Mouse (Mus musculus) Muller cell, postnatal 12 days (primary cell): ENCODE measurements around the gene Smagp.

Experiments used
- DNase-seq: peaks from one replicate; pipeline ENCODE4 v3.0.0-alpha.2; 2015; ENCODE audit errors: inconsistent ontology term

The Smagp gene

DNA sequence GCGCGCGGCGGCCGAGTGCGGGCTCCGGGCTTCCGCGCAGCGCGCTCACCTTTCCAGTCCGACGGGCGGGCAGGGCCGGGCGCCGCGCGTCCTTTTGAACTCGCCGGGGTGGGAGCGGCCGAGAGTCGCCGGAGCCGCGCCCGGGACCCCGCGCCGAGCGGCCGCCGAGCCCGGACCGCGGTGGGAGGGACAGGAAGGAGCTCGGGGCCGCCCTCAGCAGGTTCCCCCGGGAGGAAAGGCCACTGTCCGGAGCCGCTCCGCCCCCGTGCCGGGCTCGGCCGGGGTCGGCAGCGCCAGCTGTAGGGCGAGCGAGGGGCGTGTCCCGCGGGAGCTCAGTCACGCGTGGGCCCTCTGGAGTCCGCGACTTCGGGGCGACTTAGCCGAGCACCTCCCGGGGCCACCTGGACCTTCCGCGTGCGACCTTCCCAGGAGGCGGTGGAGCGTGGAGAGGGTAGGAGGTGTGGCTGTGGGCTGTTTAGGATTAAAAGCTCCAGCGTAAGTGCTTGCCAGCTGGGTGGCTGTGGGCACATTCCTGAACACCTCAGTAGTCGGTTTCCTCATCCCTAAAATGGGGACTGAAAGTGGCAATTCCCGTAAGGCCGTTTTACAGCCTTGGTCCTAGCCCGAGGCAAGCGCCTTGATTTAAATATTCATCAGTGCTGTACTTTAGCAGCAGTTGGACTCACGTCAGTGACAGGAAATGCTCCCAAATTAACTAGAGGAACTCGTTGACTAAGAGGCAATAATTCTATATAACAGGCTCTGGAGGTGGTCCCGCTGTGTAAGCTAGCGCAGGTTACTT is at the start of gene Smagp:
Gene Smagp, minus strand, starts transcription at position 241 of the 802 bp plus-strand sequence.
- DNase-seq = peak; percentile 51

DNA sequence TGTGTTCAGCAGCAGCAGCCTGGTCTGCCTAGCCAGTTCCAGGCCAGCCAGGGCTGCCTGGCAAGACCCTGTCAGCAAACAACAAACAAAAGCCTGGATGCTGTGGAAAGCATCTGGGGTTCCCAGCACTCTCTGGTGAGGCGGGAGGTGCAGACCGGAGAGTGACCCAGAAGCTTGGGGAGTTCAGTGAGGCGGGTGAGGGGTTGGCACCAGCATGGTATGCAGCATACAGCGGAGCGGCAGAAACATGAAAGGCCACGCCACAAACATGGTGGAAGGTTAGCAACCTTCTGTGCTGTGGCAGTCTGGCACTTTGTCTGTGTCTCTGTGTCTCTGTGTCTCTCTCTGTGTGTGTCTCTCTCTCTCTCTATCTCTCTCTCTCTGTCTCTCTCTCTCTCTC is 49.7 kb upstream of the Smagp start:
- peak; percentile 72 for DNase-seq

DNA sequence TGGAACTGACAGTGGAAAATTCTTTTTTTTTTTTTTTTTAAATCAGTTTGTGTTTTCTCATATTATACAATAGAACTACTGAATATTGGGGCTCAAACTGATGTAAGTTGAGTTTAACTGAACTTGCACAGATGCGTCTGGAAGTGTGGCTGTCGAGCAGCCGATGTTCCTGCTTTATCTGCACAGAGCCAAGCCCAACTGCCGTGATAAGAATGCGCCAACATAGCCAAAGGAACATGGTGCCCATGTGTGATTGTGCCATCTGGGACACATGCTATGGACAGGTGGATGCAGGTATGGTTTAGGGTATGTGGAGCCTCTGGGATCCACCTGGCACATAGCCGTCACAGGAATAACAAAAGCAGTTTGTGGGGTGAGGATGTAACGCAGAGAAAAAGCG is 49.1 kb upstream of the Smagp start:
- no peak for DNase-seq

DNA sequence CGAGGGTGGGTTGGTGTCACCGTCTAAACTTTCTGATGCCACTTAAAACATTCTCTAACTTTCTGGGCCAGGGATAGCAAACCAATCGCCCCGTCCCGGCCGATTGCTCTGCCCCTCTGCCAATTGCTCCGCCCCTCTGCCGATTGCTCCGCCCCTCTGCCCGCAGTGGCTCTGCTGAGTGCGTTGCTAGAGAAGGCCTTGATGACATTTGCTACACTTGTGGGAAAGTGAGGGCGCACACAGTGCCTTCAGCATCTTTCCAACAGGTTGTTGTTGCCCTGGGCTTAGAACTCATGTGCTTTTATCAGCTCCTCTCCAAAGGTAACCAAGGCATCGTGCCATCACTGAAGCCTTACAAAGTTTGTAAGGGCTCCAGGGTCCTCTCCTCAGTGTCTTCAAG is 48.5 kb upstream of the Smagp start:
- DNase-seq = no peak

DNA sequence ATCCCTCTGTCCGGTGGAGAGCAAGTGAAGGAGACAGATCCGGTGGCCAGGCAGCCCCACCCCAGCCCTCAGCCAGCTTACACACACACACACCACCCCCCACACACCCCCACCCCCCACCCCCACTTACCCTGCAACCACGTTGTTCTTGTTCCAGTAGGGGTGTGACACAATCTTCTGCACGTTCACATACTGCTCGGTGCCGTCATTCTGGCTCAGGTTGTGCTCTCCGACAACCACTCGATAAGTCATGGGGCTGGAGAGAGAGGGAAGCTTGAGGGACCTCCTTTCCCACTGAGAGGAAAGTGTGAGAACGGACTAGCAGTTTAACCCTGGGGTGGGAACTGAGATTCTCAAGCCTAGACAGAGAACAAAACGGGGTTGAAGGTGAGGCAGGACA is 47.7 kb upstream of the Smagp start:
- no peak for DNase-seq

DNA sequence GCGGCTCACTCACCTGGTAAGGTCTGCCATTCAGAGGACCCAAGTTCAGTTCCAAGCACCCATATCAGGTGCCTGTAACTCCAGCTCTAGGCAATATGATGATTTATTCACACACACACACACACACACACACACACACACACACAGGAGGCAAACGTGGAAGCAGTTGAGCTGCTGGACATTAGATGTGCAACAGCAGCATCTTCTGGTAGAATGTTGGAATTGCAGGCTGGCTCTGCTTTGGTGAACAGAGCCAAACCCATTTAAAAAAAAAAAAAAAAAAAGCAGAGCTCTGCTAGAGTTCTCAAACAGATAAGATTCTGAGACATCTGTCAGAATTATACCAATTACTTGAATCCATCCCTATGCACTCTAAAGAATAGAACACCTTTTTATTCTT is 46.3 kb upstream of the Smagp start:
- DNase-seq = peak; percentile 58

DNA sequence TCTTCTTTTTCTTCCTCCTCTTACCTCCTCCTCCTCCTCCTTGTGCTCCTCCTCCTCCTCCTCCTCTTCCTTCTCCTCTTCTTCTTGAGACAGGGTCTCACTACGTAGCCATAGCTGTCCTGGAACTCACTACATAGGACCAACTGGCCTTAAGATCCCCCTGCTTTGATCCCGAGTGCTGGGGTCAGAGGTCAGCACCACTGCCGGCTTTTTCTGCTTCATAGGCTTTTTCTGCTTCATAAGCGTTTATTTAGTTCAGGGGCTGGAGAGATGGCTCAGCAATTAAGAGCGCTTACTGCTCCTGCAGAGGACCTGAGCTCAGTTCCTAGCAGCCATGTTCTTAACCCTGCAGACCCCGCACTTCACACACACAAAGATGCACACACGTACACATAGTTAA is 45.0 kb upstream of the Smagp start:
- no peak for DNase-seq

DNA sequence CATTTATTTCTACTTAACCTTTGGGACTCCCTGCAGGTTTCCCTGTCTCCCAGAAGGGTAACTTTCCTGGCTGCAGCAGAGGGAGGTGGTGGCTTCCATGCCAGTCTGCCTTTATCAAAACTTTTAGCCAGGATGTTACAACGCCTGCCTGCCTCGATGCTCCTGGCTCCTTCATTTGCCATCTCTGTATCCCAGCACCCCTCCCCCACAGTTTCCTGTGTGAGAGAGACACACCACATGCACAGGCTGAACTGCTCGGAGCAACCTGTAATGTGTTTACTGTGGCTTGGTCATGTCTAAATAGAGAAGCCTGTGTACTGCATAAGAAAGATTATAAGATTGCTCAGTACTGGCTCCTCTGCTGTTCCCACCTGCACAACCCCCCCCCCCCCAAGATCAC is 43.6 kb upstream of the Smagp start:
- no peak for DNase-seq

DNA sequence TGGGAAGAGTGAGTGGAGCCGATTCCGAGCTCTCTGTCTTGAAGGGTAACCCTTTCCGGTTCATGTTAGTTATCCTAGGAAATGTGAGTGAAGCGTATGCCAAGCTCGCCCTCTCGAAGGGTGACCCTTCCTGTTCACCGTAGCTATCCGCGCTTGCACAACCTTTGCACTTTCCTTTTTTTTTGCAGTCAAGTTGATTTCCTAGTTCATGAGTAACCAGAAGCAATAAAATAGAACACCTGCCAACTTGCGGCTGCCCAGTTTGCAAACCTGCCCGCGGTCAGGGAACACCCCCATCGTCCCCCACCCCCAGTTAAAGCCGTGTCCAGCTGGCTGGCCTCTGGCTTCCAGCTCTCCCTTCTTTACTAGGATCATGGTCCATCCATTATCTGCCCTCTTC is 42.3 kb upstream of the Smagp start:
- no peak for DNase-seq

DNA sequence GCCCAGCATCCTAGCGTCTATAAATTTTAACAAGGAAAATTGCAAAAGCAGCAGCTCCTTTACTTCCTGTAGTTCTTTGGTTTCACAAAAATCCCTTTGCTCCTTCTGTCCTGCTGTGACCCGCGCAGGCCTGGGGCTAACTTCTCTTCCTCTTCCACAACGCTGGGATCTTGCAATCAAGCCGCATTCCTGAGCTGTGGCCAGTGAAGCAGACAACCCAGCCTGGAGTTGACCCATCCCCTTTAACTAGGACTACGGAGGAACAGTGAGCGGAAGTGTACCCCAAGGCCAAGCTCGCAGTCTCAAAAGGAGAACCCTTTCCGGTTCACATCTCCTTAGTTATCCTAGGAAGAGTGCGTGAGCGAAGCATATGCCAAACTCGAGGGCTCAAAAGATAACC is 41.8 kb upstream of the Smagp start:
- peak; percentile 32 for DNase-seq

DNA sequence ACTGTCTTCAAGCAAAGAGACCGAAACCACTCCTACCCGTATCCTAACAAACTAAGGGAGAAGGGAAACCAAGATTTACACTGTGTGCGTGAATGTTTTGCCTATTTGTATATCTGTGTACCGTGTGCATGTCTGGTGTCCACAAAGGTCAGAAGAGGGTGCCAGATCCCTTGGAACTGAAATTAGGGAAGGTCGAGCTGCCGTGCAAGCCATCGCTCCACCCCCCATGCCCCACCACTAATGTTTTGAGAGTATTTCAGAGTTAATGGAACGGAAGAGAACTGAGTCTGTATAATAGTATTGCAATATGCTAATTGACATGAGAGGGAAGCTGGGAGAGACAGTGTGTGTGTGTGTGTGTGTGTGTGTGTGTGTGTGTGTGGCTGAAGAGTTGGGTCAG is 40.9 kb upstream of the Smagp start:
- DNase-seq = no peak

DNA sequence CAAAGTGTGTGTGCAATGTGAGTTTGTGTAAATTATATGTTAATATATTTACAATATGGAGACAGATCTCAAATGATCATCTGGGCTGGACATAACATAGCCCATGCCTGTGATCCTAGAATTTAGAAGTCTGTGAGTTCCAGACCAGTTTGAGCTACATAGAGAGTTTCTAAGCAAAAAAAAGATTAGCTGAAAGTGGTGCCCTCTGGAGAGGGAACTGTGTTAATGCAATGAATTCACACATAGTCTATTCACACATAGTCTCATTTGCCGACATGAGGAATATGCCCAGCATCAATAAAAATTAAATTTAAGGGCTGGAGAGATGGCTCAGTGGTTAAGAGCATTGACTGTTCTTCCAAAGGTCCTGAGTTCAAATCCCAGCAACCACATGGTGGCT is 39.8 kb upstream of the Smagp start:
- no peak for DNase-seq

DNA sequence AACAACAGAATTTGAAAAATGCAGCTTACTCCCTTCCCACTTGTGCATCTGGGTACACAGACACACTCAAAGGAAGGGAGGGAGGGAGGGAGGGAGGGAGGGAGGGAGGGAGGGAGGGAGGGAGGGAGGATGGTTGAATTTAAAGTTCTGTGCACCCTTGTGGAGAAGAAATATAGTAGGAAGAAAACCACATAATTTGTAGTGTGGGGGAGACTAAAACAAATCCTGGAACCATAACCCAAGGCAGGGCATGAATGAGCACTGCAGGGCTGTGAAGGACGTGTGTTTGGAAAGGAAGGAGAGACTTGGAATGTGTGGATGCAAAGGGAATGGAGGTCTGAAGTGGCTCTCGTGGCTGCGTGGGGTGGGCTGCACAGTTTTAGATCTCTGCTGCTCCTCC is 38.7 kb upstream of the Smagp start:
- no peak for DNase-seq

DNA sequence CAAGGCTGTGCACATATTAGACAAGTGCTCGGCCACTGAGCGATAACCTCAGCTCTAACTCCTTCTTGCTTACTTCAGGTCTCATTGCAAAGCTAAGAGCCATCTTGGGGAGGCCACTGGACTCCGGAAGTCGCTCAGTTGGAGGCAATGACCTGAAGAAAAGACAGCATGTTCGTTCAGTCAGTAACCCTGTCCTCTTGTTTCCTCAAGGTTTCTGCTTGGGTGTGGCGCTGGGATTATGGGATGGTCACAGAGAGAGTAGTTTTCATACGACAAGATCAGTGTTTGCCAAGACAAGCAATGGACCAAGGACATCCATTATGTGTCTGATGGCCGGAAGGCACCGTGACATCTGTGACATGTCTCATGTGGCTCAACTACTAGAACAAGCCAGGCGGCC is 37.8 kb upstream of the Smagp start:
- no peak for DNase-seq

DNA sequence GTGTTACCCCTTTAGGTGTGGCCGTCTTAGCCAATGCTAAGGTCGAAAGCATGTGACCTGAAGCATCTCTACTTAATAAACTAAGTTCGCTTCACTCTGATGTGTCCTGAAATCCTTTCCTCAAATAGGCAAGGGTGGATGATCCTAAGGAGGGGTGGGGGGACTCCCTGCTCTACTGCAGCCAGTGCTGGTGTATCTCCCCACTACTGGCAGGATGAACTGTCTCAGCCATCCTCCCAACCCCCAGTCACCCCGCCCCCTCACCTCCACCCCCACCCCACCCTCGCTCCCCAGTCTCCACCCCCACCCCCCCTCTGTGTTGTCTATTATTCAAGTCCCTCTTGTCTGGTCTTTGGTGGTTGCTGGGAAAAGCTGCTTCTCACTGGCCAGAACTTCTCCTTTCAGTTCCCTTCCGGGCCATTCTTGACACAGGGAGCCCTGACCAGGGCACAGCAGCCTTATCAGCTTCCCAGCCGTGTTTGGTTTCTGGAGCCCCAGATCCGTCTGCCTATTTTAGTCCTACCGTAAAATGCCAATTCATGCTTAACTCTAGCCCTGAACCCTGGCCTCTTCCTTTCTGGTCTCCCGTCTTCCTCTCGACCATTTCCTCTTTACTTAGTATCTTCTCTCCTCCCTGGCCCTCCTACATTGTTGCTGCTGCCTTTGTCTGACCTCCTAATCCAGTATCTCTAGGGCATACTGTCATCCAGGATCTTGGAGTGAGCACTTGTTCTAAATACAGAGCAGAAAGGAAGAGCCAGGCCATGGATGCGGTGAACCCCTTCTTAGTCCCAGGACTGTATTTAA is 37.0 kb upstream of the Smagp start:
- DNase-seq = no peak

DNA sequence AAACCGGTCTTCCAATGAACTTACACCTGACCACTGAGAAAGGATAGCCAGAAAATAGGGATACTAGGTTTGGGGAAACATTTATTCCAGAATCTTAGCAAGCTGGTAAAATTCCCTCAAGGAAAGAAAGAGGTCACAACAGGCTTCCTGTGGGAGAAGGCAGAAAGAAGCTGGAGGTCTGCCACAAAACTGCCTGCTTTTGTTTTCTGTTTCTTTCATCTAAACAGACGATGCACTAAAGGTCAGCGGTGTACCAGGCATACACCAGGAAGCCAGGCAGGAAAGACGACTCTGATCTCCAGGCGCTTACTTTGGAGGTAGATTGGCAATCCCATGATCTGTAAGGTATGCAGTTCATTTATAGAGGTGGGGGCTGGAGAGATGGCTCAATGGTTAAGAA is 34.1 kb upstream of the Smagp start:
- peak; percentile 14 for DNase-seq

DNA sequence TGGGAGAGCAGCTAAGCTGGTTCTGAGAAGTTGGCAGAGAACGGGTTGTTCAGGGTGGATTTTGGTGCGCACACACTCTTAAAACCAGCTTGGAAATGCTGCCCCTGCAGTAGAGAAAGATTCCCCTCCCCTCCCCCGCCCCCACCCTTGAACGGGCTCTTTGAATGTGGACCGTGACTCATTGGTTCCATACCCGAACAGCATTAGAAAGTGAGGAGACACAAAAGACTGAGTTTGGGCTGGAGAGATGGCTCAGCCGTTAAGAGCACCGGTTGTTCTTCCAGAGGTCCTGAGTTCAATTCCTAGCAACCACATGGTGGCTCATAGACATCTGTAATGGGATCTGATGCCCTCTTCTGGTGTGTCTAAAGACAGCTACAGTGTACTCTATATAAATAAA is 33.3 kb upstream of the Smagp start:
- no peak for DNase-seq

DNA sequence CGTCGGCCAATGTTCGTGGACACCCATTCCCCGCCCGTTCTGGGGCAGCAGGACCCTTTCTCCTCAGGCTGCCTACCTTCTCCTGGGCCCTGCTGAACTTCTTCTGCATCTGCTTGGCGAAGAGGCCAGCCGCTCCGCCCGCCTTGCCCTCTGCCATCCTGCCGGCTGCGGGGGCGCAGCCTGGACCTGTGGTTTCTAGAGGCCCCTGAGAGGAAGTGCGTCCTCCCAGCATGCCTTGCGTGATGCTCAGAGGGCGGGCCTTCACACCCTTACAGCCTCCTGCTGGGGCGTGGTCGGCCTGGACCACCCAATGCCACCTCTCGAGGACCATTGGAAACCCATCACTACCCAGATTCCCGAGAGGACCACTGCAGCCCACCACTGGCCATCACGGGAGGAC is 32.6 kb upstream of the Smagp start, which contains the start of gene Bin2:
Gene Bin2, minus strand, starts transcription at position 217 of the 400 bp plus-strand sequence.
- no peak for DNase-seq

DNA sequence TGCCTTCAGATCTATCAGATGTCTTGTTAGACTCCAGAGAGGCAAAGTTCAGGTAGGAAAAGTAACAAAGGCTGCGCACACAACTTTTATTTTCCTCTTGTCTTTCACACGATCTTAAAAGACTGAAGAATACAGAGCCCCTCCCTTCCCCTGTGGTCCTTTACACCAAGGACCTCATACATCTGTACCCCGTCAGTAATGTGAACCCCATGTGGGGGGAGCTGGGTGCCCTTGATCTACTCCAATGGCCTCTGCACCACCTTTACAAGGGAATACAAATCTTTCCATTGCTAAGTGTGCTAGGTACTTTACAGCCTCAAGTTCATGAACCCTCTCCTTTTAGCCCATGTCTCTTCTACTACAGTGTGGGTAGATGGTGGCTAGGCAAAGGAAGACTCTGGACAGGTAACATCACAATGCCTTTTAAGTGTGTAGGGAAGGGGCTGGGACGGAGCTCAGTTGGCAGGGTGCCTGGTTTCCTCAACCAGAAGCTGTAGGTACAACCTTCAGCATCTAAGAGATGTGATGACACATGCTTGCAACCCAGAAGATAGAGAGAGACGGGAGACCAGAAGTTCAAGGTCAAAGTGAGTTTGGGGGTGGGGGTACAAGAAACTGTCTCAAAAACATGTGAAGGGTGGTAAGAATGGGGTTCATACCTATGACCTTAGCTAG is 31.3 kb upstream of the Smagp start:
- no peak for DNase-seq

DNA sequence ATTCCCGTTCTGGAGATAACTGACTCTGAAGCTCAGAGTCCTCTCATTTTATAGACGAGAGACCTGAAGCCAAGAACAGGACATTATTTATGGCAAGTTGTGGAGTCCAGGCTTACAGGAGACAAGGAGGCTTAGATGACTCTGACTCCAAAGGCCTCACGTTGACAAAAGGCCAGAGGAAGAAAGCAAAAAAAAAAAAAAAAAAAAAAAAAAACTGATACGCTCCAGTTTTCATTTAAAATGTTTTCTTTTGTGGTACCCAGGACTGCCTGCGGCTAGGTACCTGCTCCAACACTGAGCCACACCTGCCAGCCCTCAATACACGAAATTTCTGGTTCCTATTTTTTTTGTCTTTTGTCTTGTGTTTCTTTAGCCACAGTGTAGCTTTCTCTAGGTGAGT is 30.7 kb upstream of the Smagp start:
- DNase-seq = no peak

DNA sequence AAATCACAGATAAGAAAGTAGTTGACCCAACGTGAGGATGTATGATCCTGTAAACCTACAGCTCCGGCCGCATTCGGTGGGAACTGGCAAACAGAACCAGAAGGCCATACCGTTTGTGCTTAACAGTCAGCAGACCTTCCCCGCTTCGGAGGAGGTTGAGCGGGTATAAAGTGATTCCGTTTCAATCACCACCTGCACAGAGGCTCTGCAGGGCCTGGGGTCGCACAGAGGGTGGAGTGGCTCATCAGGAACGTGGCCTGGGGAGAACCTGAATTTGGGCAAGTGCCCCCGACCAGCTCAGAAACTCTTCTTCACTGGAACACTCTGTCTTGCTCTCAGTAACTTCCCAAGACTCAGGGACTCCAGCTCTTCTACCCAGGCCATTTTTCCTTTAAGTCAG is 30.1 kb upstream of the Smagp start:
- no peak for DNase-seq

DNA sequence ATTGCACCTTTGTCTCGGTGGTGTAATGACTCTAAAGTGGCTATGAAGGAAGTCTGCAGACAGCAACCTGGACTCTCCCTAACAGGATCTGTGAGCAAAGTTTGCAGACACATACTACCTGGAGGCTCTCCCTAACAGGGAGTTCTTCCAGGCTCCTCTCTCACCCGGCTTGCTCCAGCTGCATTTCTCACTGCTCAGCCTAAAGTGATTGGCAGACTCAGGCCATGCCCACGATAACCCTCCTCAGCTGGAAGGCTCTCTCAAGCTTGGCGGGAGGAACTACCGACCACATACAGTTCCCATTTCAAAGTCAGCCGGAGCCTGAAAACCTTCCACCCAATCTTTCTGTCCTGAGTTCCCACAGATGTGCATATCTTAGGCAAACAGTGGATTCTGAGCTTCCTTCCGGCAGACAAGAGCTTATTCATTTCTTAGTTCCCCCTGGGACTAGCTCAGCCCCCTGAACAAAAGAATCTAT is 29.5 kb upstream of the Smagp start:
- DNase-seq = no peak
